Mouse (Mus musculus): ENCODE data around the gene Trem2. TPM values are rescaled to one million over a fixed set of nuclear protein-coding genes. Genes with fewer than 3 reads are reported as not detected.

Trem2 gene
- polyA plus RNA-seq, 1 experiment from 2014 or later, result 3.0 TPM

DNA sequence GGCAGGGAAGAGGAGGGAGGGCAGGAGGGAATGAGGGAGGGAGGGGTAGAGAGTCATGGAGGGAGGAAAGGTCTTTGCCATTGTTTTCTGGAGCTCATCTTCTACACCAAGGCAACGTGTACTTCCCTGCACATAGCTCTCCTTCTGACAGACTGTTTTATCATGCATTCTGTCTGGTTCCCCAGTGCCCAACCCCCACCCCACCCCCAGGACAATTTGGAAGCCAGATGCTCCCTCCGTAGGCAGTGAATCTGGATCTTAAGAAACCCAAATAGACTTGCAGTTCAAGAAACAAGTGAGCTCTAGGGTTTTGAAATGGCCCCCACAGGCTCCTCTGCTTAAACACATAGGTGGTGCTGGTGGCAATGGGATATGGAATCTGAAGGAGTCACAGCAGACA, 11.7 kb downstream of the Trem2 start:
- Histone ChIP-seq H3K4me3 (ENCODE audit: low read depth, low read length) (no peak overlapping the region), H3K27ac (ENCODE audit: low read length) (no peak overlapping the region), H3K4me2 (ENCODE audit: low read depth, low read length) (no peak overlapping the region), H3K27me3 (ENCODE audit: control insufficient read depth, insufficient read depth, low read depth, low read length) (no peaks in the 10 kb centered on the region), H3K9me3 (replicated peaks; ENCODE audit: control insufficient read depth, low read length) (no peaks in the 10 kb centered on the region), H3K9ac (ENCODE audit: low read depth, low read length) (no peak overlapping the region), H3K4me1 (ENCODE audit: control insufficient read depth, low read depth, low read length) (peaks cover 6% of the 10 kb centered on the region), H3K36me3 (ENCODE audit: control insufficient read depth, insufficient read depth) (no peaks in the 10 kb centered on the region)
- ATAC-seq (ENCODE audit: low read depth), result no peak
- WGBS (ENCODE audit: insufficient replicate concordance), result 26% methylated on average over 2 of the region's 2 CpGs

DNA sequence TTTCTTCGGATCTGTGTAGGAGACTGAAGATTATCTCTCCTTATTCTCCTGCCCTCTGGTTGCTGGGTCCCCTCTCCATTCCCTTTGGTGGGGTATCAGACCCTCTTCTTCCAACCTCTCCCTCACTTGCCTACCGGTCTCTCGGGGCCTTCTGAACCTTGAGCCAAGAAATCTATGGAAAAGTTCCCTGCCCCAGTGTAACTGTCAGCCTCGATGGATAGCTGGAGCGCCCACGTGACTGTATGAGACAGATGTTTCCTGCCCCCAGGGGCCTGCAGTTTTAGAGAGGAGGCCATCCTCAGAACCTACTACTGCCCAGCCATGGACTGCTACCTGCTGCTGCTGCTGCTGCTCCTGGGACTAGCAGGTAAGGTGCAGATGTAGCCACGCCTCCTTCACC, 13.4 kb downstream of the Trem2 start, which contains the start of gene Treml1:
Gene Treml1 (plus strand): TSS at position 301 of the 400 bp plus-strand sequence.
- no peak within 1 kb of the TSS for H3K4me2 ChIP-seq (ENCODE audit: low read depth, low read length)
- WGBS (ENCODE audit: insufficient replicate concordance), result 27% methylated on average over 7 of the region's 7 CpGs

DNA sequence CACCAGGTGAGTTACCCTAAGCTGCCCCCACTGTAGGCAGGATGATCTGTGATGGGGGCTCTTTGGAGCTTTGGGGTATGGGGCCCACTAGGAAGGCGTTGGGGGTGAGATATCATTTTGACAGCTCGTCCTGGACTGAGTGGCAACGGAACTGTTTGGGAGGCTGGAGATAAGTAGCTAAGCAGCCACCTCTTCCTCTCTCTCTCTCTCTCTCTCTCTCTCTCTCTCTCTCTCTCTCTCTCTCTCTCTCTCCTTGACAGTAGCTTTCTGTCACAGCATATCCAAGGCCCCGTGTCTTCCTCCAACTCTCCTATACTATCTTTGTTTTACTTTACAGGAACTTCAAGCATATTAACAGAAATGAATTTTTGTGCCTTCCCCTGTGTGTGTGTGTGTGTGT, 14.3 kb downstream of the Trem2 start:
- Histone ChIP-seq H3K27ac (ENCODE audit: low read length) (no peak overlapping the region), H3K9ac (ENCODE audit: low read depth, low read length) (no peak overlapping the region), H3K9me3 (replicated peaks; ENCODE audit: control insufficient read depth, low read length) (no peaks in the 10 kb centered on the region), H3K27me3 (ENCODE audit: control insufficient read depth, insufficient read depth, low read depth, low read length) (no peaks in the 10 kb centered on the region), H3K4me2 (ENCODE audit: low read depth, low read length) (no peak overlapping the region), H3K4me3 (ENCODE audit: low read depth, low read length) (no peak overlapping the region), H3K4me1 (ENCODE audit: control insufficient read depth, low read depth, low read length) (peaks cover 6% of the 10 kb centered on the region), H3K36me3 (ENCODE audit: control insufficient read depth, insufficient read depth) (no peaks in the 10 kb centered on the region)
- peak; percentile 45; the same call in 1 of the 2 replicates for ATAC-seq (ENCODE audit: low read depth)
- WGBS (ENCODE audit: insufficient replicate concordance), result 18% methylated on average over 4 of the region's 4 CpGs

More for the DNA sequence above, 13.4 kb downstream of the Trem2 start, which contains the start of gene Treml1:
- Histone ChIP-seq H3K36me3 (ENCODE audit: control insufficient read depth, insufficient read depth) (no peaks in the 10 kb centered on the region), H3K9ac (ENCODE audit: low read depth, low read length) (no peak within 1 kb of the TSS), H3K27ac (ENCODE audit: low read length) (no peak within 1 kb of the TSS), H3K4me1 (ENCODE audit: control insufficient read depth, low read depth, low read length) (peaks cover 6% of the 10 kb centered on the region), H3K4me3 (ENCODE audit: low read depth, low read length) (no peak within 1 kb of the TSS), H3K27me3 (ENCODE audit: control insufficient read depth, insufficient read depth, low read depth, low read length) (no peaks in the 10 kb centered on the region), H3K9me3 (replicated peaks; ENCODE audit: control insufficient read depth, low read length) (no peaks in the 10 kb centered on the region)
- no peak for ATAC-seq (ENCODE audit: low read depth)

DNA sequence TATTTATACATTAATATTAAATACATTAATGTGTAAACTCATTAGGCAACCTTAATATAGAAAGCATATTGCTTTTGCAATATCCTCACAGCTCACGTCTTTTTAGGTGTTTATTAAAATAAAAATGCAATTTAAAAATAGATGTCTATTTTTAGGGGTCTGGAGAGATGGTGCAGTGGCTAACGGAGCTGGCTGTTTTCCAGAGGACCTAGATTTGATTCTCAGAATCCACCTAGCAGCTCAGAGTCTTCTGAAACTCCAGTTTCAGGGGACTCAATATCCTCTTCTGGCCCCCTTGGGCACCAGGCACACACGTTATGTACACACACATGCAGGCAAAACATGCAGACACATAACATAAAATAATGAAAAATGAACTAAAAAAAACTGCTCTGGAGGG, 16.1 kb downstream of the Trem2 start:
- WGBS (ENCODE audit: insufficient replicate concordance), result 52% methylated on average over 3 of the region's 3 CpGs
- Histone ChIP-seq H3K4me3 (ENCODE audit: low read depth, low read length) (no peak overlapping the region), H3K27me3 (ENCODE audit: control insufficient read depth, insufficient read depth, low read depth, low read length) (no peaks in the 10 kb centered on the region), H3K9me3 (replicated peaks; ENCODE audit: control insufficient read depth, low read length) (no peaks in the 10 kb centered on the region), H3K4me2 (ENCODE audit: low read depth, low read length) (no peak overlapping the region), H3K4me1 (ENCODE audit: control insufficient read depth, low read depth, low read length) (peaks cover 6% of the 10 kb centered on the region), H3K36me3 (ENCODE audit: control insufficient read depth, insufficient read depth) (no peaks in the 10 kb centered on the region), H3K9ac (ENCODE audit: low read depth, low read length) (no peak overlapping the region), H3K27ac (ENCODE audit: low read length) (no peak overlapping the region)
- no peak for ATAC-seq (ENCODE audit: low read depth)

DNA sequence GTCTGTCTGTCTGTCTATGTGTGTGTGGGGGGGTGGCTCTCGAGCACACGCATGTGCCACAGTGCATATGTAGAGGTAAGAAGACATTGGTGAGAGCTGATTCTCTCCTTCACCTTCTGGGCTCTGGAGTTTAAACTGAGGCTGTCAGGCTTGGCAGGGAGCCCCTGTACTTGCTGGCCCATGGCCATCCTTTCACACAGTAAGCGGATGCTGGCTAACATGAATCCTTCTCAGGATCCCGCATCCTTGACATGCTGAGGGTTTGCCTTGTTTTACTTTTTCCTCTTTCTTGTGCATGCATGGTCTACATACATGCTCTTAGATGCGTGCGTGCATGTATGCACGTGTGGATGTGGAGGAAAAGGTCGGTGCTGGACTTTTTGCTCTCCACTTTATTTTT, 16.8 kb downstream of the Trem2 start:
- WGBS (ENCODE audit: insufficient replicate concordance), result 75% methylated on average over 8 of the region's 8 CpGs
- Histone ChIP-seq H3K9me3 (replicated peaks; ENCODE audit: control insufficient read depth, low read length) (no peaks in the 10 kb centered on the region), H3K4me3 (ENCODE audit: low read depth, low read length) (no peak overlapping the region), H3K9ac (ENCODE audit: low read depth, low read length) (no peak overlapping the region), H3K4me1 (ENCODE audit: control insufficient read depth, low read depth, low read length) (peaks cover 6% of the 10 kb centered on the region), H3K4me2 (ENCODE audit: low read depth, low read length) (no peak overlapping the region), H3K27me3 (ENCODE audit: control insufficient read depth, insufficient read depth, low read depth, low read length) (no peaks in the 10 kb centered on the region), H3K36me3 (ENCODE audit: control insufficient read depth, insufficient read depth) (no peaks in the 10 kb centered on the region), H3K27ac (ENCODE audit: low read length) (no peak overlapping the region)
- ATAC-seq (ENCODE audit: low read depth), result no peak

DNA sequence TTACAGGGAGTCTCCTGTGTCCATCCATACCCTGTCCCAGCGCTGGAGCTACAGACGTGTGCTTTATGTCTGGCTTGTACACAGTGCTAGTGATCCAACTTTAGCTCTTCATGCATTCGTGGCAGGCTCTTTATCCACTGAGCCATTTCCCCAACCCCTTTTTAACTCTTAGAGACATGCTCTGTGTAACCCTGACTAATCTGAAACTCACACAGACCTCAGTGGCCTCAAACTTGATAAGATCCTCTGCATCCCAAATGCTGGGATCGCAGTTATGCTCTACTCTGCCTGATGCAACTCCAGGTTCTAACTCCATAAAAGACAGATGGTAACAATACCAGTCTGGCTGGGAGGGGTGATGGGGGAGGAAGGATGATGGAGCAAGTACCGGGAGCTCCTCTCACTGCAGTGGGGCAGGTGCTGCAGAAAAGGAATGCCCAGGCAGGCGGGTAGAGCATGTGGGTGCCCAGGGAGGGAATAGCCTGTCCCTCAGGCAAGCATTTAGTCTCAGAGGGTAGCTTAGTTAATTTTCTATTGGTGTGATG, 17.3 kb downstream of the Trem2 start:
- peak; percentile 32; the same call in 1 of the 2 replicates for ATAC-seq (ENCODE audit: low read depth)
- Histone ChIP-seq H3K9me3 (replicated peaks; ENCODE audit: control insufficient read depth, low read length) (no peaks in the 10 kb centered on the region), H3K4me2 (ENCODE audit: low read depth, low read length) (no peak overlapping the region), H3K4me3 (ENCODE audit: low read depth, low read length) (no peak overlapping the region), H3K27me3 (ENCODE audit: control insufficient read depth, insufficient read depth, low read depth, low read length) (no peaks in the 10 kb centered on the region), H3K36me3 (ENCODE audit: control insufficient read depth, insufficient read depth) (no peaks in the 10 kb centered on the region), H3K27ac (ENCODE audit: low read length) (no peak overlapping the region), H3K9ac (ENCODE audit: low read depth, low read length) (no peak overlapping the region), H3K4me1 (ENCODE audit: control insufficient read depth, low read depth, low read length) (peaks cover 6% of the 10 kb centered on the region)
- 29% methylated on average over 6 of the region's 6 CpGs for WGBS (ENCODE audit: insufficient replicate concordance)

DNA sequence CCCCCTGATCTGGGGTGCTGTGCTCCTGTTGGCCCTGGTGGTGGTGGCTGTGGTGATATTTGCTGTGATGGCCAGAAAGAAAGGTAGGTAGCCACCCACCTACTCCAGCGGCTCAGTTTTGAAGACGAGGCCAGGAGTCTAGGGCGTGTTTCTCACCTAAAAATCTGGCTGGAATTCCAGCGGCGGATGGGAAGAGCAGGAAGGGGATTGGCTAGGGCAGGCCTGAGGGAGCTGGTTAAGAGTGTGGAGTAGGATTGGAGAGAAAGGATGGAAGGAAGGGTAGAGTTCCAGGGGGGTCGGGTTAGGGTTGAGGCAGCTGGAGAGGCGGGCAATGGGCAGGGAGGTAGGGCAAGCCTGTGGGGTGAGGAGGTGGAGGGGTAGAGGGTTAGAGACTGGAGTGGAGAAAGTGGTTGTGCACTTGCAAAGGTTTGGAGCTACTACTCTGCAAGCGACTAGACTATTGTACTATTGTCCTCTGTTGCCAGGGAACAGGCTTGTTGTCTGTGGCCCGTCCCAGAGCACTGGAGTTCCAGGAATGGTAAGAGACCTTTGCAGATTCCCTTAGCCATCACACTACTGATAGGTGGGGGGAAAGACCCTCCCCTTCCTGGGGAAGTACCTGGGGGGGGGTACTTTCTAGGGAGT, 19.4 kb downstream of the Trem2 start:
- 70% methylated on average over 9 of the region's 9 CpGs for WGBS (ENCODE audit: insufficient replicate concordance)

DNA sequence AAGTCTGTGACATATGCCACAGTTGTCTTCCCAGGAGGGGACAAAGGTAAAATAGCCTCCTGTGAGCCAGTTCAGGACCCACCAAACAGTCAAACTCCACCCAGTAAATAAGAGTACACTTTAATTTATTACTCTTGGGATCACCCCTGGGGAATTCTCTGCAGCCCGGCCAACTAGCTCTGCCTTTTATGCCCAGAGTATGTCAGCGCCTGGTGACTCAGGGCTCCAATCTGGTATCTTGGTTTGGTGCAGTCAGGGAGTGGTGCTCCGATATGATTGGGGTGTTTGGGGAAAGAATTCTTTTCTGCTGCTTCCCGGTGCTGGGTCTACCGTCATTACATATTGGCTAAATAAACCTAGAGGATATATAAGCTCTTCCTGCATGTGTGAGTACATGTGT, 20.6 kb downstream of the Trem2 start:
- no peaks in the 10 kb centered on the region; the same call in 1 of the 2 replicates for H3K4me1 ChIP-seq (ENCODE audit: control insufficient read depth, low read depth, low read length)
- no peaks in the 10 kb centered on the region for H3K27me3 ChIP-seq (ENCODE audit: control insufficient read depth, insufficient read depth, low read depth, low read length)
- no peak overlapping the region for H3K9ac ChIP-seq (ENCODE audit: low read depth, low read length)
- no peaks in the 10 kb centered on the region for H3K9me3 ChIP-seq (replicated peaks; ENCODE audit: control insufficient read depth, low read length)
- no peaks in the 10 kb centered on the region for H3K36me3 ChIP-seq (ENCODE audit: control insufficient read depth, insufficient read depth)
- WGBS (ENCODE audit: insufficient replicate concordance), result 69% methylated on average over 5 of the region's 5 CpGs
- no peak overlapping the region for H3K4me2 ChIP-seq (ENCODE audit: low read depth, low read length)
- H3K4me3 ChIP-seq (ENCODE audit: low read depth, low read length), result no peak overlapping the region
- no peak for ATAC-seq (ENCODE audit: low read depth)
- no peak overlapping the region for H3K27ac ChIP-seq (ENCODE audit: low read length)

More for the DNA sequence above, 19.4 kb downstream of the Trem2 start:
- Histone ChIP-seq H3K4me2 (ENCODE audit: low read depth, low read length) (no peak overlapping the region), H3K27ac (ENCODE audit: low read length) (no peak overlapping the region), H3K9me3 (replicated peaks; ENCODE audit: control insufficient read depth, low read length) (no peaks in the 10 kb centered on the region), H3K36me3 (ENCODE audit: control insufficient read depth, insufficient read depth) (no peaks in the 10 kb centered on the region), H3K4me1 (ENCODE audit: control insufficient read depth, low read depth, low read length) (no peaks in the 10 kb centered on the region; the same call in 1 of the 2 replicates), H3K9ac (ENCODE audit: low read depth, low read length) (no peak overlapping the region), H3K27me3 (ENCODE audit: control insufficient read depth, insufficient read depth, low read depth, low read length) (no peaks in the 10 kb centered on the region), H3K4me3 (ENCODE audit: low read depth, low read length) (no peak overlapping the region)
- ATAC-seq (ENCODE audit: low read depth), result no peak

DNA sequence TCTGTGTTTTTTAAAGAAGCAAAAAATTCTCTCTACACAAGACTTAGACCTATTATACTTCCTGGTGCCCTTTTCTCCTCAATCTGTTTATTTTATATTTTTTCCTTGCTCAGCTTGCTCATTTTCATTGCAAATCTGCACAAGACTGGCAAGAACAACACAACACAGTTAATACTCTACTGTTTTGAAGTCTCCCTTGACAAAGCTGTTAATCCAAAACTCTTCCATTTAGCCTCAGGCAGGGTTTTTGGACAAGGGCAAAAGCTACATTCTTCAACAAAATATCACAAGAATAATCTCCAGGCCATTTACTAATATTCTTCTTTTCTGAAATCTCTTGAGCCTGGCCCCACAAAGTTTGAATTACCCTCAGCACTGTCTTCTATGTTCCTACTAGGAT, 25.4 kb downstream of the Trem2 start:
- Histone ChIP-seq H3K27ac (ENCODE audit: low read length) (no peak overlapping the region), H3K9ac (ENCODE audit: low read depth, low read length) (no peak overlapping the region), H3K9me3 (replicated peaks; ENCODE audit: control insufficient read depth, low read length) (no peaks in the 10 kb centered on the region), H3K4me3 (ENCODE audit: low read depth, low read length) (no peak overlapping the region), H3K36me3 (ENCODE audit: control insufficient read depth, insufficient read depth) (no peaks in the 10 kb centered on the region), H3K4me2 (ENCODE audit: low read depth, low read length) (no peak overlapping the region), H3K27me3 (ENCODE audit: control insufficient read depth, insufficient read depth, low read depth, low read length) (no peaks in the 10 kb centered on the region), H3K4me1 (ENCODE audit: control insufficient read depth, low read depth, low read length) (no peaks in the 10 kb centered on the region)
- ATAC-seq (ENCODE audit: low read depth), result no peak
